Mouse (Mus musculus): Measurements from ENCODE around the gene Muc5b.
"Not testable (repeated sequence)": the region's sequence is repeated elsewhere in the genome, so short reads cannot be mapped to it uniquely, and the experiment has no call there.

Muc5b gene

GRCm38 (mm10) chr7:141838779-141839178 lies at the start of gene Muc5b:
TSS of gene Muc5b (plus strand) at chr7:141839070.
- no peak for DNase-seq (ENCODE audit: low read depth)

- no peak for DNase-seq (ENCODE audit: low read depth)
Measured at GRCm38 (mm10) chr7:141794251-141794650, 44.6 kb upstream of the Muc5b start.

GRCm38 (mm10) chr7:141803206-141803605 lies 35.7 kb upstream of the Muc5b start:
- no peak for DNase-seq (ENCODE audit: low read depth)

GRCm38 (mm10) chr7:141805384-141805783 lies 33.5 kb upstream of the Muc5b start:
- DNase-seq (ENCODE audit: low read depth), result no peak

- DNase-seq (ENCODE audit: low read depth), result not testable (repeated sequence)
Measured at GRCm38 (mm10) chr7:141807823-141808222, 31.0 kb upstream of the Muc5b start.

GRCm38 (mm10) chr7:141809933-141810332 lies 28.9 kb upstream of the Muc5b start:
- not testable (repeated sequence) for DNase-seq (ENCODE audit: low read depth)

- DNase-seq (ENCODE audit: low read depth), result no peak
Measured at GRCm38 (mm10) chr7:141813321-141813720, 25.5 kb upstream of the Muc5b start.

- DNase-seq (ENCODE audit: low read depth), result no peak
Measured at GRCm38 (mm10) chr7:141815361-141815760, 23.5 kb upstream of the Muc5b start.

GRCm38 (mm10) chr7:141817355-141818075 lies 21.4 kb upstream of the Muc5b start:
- no peak for DNase-seq (ENCODE audit: low read depth)

- no peak for DNase-seq (ENCODE audit: low read depth)
Measured at GRCm38 (mm10) chr7:141818267-141818666, 20.6 kb upstream of the Muc5b start.

GRCm38 (mm10) chr7:141822582-141823261 lies 16.1 kb upstream of the Muc5b start:
- DNase-seq (ENCODE audit: low read depth), result no peak

GRCm38 (mm10) chr7:141823699-141824098 lies 15.2 kb upstream of the Muc5b start:
- DNase-seq (ENCODE audit: low read depth), result no peak

GRCm38 (mm10) chr7:141824398-141824797 lies 14.5 kb upstream of the Muc5b start:
- DNase-seq (ENCODE audit: low read depth), result no peak

GRCm38 (mm10) chr7:141835941-141836340 lies 2.9 kb upstream of the Muc5b start:
- DNase-seq (ENCODE audit: low read depth), result no peak

- no peak for DNase-seq (ENCODE audit: low read depth)
Measured at GRCm38 (mm10) chr7:141836423-141836822, 2.4 kb upstream of the Muc5b start.

GRCm38 (mm10) chr7:141840354-141840753 lies 1.5 kb downstream of the Muc5b start:
- no peak for DNase-seq (ENCODE audit: low read depth)

GRCm38 (mm10) chr7:141861046-141861445 lies 22.2 kb downstream of the Muc5b start:
- DNase-seq (ENCODE audit: low read depth), result no peak

- DNase-seq (ENCODE audit: low read depth), result no peak
Measured at GRCm38 (mm10) chr7:141869644-141870043, 30.8 kb downstream of the Muc5b start.

- DNase-seq (ENCODE audit: low read depth), result no peak
Measured at GRCm38 (mm10) chr7:141870553-141870952, 31.7 kb downstream of the Muc5b start.

- DNase-seq (ENCODE audit: low read depth), result no peak
Measured at GRCm38 (mm10) chr7:141874891-141875290, 36.0 kb downstream of the Muc5b start.

GRCm38 (mm10) chr7:141878813-141879212 lies 39.9 kb downstream of the Muc5b start:
- DNase-seq (ENCODE audit: low read depth), result no peak

- no peak for DNase-seq (ENCODE audit: low read depth)
Measured at GRCm38 (mm10) chr7:141892151-141892550, 53.3 kb downstream of the Muc5b start.

GRCm38 (mm10) chr7:141901825-141902224 lies 63.0 kb downstream of the Muc5b start:
- DNase-seq (ENCODE audit: low read depth), result no peak

All from induced T-regulatory cell, adult 2 months (primary cell).